Mouse (Mus musculus): ENCODE data around the gene Ctnnb1. TPM values are rescaled to one million over a fixed set of nuclear protein-coding genes. Genes with fewer than 3 reads are reported as not detected.
A peak's percentile ranks its signal among the peaks of the same experiment; 100 is the strongest.
"Not testable (repeated sequence)": the region's sequence is repeated elsewhere in the genome, so short reads cannot be mapped to it uniquely, and the experiment has no call there.

Ctnnb1 gene
- polyA plus RNA-seq, 1 experiment, result 150 TPM

DNA sequence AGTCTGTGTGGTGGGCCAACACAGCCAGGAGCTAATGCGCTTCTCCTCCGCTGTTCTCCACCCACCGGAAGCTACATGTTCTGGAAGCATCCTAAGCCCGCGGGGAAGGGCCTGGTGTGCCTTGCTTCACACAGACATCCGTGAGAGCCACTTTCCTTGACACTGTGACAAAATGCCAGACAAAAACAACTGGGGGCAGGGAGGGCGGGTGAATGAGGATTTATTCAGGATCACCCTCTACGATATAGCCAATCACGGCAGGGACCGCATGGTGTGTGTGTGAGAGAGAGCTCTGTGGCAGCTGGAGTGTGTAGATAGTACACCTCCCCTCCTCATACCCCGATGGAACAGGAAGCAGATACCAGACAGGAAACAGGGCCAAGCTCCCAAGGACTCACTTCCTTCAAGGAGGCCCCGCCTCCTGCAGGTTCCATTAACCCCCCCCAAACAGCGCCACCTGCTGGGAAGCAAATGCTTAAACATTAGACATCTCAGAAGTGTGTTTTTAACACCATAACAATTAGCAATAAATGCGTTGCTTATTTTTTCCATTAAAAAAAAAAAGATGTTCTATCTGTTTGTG, 14.0 kb upstream of the Ctnnb1 start:
- Histone ChIP-seq H3K4me3 (replicated peaks; ENCODE audit: control insufficient read depth, low read depth, low read length) (peak overlapping the region; percentile 29), H3K27ac (ENCODE audit: control insufficient read depth, insufficient read depth, low read depth, low read length, poor library complexity) (no peak overlapping the region), H3K4me1 (ENCODE audit: control insufficient read depth, insufficient read depth, low read length) (no peaks in the 10 kb centered on the region; the same call in 1 of the 2 replicates)
- TF ChIP-seq POLR2A (IDR thresholded peaks at IDR 0.05; ENCODE audit: borderline replicate concordance, control insufficient read depth, low read depth, low read length) (no peak), CTCF (IDR thresholded peaks at IDR 0.05; ENCODE audit: control insufficient read depth, insufficient read depth, low read length) (peak; percentile 57)
- WGBS, result 23% methylated on average over 14 of the region's 14 CpGs

DNA sequence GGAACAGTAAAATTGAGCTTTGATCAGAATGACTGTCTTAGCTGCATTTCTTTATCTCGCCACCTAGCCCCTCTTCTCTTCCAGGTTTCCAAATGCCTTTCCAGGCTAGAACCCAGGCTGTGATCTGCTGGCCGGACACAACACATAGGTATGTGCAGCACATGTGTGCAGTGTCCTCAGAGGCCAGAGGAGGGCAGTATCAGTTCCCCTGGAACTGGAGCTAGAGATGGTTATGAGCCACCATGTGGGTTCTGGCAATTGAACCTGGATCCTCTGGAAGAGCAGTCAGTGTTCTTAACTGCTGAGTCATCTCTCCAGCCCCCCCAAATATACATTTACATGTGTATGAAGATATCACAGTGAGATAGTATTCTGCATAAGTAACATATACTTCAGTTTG, 11.4 kb upstream of the Ctnnb1 start:
- TF ChIP-seq CTCF (IDR thresholded peaks at IDR 0.05; ENCODE audit: control insufficient read depth, insufficient read depth, low read length), result 0 out of 2 replicates have a peak, but pooled peaks have one; percentile 6
- not testable (repeated sequence) for H3K4me1 ChIP-seq (ENCODE audit: control insufficient read depth, insufficient read depth, low read length); H3K27ac ChIP-seq (ENCODE audit: control insufficient read depth, insufficient read depth, low read depth, low read length, poor library complexity); H3K4me3 ChIP-seq (replicated peaks; ENCODE audit: control insufficient read depth, low read depth, low read length)
- WGBS, result 83% methylated on average over 2 of the region's 2 CpGs

DNA sequence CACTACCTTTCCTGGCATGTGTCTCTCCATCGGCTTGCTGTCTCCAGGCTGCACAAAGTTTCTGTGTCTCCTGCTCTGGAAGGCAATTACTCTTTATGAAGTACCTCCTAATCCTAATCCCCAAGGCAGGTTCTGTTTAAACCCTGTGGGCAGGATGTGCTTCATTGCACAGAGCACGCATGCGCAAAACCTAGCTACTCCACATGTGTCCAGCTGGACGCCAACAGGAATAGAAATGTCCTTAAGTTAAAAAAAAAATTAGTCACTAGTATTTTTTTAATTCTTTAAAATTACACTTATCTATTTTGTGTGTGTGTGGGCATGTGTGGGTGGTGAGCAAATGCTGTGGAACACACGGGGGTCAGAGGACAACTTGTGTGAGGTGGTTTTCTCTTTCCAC, 10.8 kb upstream of the Ctnnb1 start:
- no peak overlapping the region for H3K27ac ChIP-seq (ENCODE audit: control insufficient read depth, insufficient read depth, low read depth, low read length, poor library complexity)

DNA sequence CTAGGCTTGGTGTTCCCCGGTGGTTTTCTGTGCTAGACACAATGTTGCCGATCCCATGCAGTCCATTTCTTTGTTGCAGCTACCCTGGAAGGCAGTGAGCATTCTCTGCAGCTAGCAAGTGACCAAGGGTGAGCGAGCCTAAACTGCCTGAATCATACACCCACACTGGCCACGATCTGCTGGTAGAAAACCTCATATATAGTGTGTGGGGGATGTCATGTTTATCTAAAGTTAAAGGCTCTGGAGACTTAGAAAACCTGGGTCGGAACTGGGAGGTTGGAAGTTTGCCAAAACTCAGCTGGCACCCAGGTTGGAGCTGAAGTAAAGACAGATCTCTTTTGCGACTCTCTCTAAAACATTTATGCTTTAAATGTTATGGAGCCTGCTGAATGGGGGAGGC, 10.4 kb upstream of the Ctnnb1 start:
- Histone ChIP-seq H3K27ac (ENCODE audit: control insufficient read depth, insufficient read depth, low read depth, low read length, poor library complexity) (no peak overlapping the region), H3K4me1 (ENCODE audit: control insufficient read depth, insufficient read depth, low read length) (no peaks in the 10 kb centered on the region; the same call in 1 of the 2 replicates), H3K4me3 (replicated peaks; ENCODE audit: control insufficient read depth, low read depth, low read length) (no peak overlapping the region)
- TF ChIP-seq CTCF (IDR thresholded peaks at IDR 0.05; ENCODE audit: control insufficient read depth, insufficient read depth, low read length) (no peak), POLR2A (IDR thresholded peaks at IDR 0.05; ENCODE audit: borderline replicate concordance, control insufficient read depth, low read depth, low read length) (no peak)
- 53% methylated on average over 6 of the region's 6 CpGs for WGBS

More for the DNA sequence above, 10.8 kb upstream of the Ctnnb1 start:
- Histone ChIP-seq H3K4me3 (replicated peaks; ENCODE audit: control insufficient read depth, low read depth, low read length) (no peak overlapping the region), H3K4me1 (ENCODE audit: control insufficient read depth, insufficient read depth, low read length) (no peaks in the 10 kb centered on the region; the same call in 1 of the 2 replicates)
- no peak for TF ChIP-seq CTCF (IDR thresholded peaks at IDR 0.05; ENCODE audit: control insufficient read depth, insufficient read depth, low read length)
- no peak for TF ChIP-seq POLR2A (IDR thresholded peaks at IDR 0.05; ENCODE audit: borderline replicate concordance, control insufficient read depth, low read depth, low read length)
- 84% methylated on average over 5 of the region's 5 CpGs for WGBS

DNA sequence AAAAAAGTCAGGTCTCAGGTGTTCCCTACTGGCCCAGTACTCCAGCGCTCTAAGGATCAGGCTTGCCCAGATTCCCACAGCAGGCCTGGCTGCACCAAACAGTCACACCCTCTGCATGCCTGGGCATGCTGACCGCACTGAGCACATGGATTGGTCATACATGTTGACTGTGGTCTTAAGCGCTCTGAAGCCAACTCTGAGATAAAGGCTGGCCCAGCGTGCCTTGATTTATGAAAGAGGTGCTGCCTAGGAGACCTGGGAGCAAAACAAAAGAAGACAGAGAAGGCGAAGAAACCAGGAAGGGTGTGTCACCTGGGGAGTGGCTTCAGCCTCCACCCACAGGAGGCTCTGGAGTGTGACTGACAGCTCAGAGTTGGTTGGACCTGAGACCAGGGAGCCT, 9.9 kb upstream of the Ctnnb1 start:
- 76% methylated on average over 5 of the region's 5 CpGs for WGBS
- TF ChIP-seq POLR2A (IDR thresholded peaks at IDR 0.05; ENCODE audit: borderline replicate concordance, control insufficient read depth, low read depth, low read length), result no peak
- TF ChIP-seq CTCF (IDR thresholded peaks at IDR 0.05; ENCODE audit: control insufficient read depth, insufficient read depth, low read length), result no peak
- no peak overlapping the region for H3K4me3 ChIP-seq (replicated peaks; ENCODE audit: control insufficient read depth, low read depth, low read length)
- H3K4me1 ChIP-seq (ENCODE audit: control insufficient read depth, insufficient read depth, low read length), result no peaks in the 10 kb centered on the region; the same call in 1 of the 2 replicates
- no peak overlapping the region for H3K27ac ChIP-seq (ENCODE audit: control insufficient read depth, insufficient read depth, low read depth, low read length, poor library complexity)

DNA sequence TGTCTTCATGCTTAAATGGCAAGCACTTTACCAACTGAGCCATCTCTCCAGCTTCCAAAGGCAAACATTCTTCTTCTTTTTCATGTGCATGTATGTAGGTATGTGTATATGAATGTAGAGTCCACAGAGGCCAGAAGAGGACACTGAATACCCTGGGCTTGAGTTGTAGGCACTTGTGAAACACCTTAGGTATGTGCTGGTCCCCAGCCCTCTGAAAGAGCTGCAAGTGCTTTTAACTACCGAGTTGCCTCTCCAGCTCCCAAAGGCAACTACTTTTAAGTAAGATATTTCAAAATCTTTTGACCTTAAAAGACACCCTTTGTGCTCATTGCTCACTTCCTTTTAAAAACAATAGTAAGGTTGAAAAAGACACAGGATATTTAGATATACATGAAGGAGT, 2.9 kb upstream of the Ctnnb1 start:
- no peak for TF ChIP-seq POLR2A (IDR thresholded peaks at IDR 0.05; ENCODE audit: borderline replicate concordance, control insufficient read depth, low read depth, low read length)
- TF ChIP-seq CTCF (IDR thresholded peaks at IDR 0.05; ENCODE audit: control insufficient read depth, insufficient read depth, low read length), result no peak
- H3K4me3 ChIP-seq (replicated peaks; ENCODE audit: control insufficient read depth, low read depth, low read length), result no peak overlapping the region
- H3K27ac ChIP-seq (ENCODE audit: control insufficient read depth, insufficient read depth, low read depth, low read length, poor library complexity), result no peak overlapping the region
- WGBS, result 44% methylated on average over 1 of the region's 1 CpGs
- H3K4me1 ChIP-seq (ENCODE audit: control insufficient read depth, insufficient read depth, low read length), result no peaks in the 10 kb centered on the region; the same call in 1 of the 2 replicates

DNA sequence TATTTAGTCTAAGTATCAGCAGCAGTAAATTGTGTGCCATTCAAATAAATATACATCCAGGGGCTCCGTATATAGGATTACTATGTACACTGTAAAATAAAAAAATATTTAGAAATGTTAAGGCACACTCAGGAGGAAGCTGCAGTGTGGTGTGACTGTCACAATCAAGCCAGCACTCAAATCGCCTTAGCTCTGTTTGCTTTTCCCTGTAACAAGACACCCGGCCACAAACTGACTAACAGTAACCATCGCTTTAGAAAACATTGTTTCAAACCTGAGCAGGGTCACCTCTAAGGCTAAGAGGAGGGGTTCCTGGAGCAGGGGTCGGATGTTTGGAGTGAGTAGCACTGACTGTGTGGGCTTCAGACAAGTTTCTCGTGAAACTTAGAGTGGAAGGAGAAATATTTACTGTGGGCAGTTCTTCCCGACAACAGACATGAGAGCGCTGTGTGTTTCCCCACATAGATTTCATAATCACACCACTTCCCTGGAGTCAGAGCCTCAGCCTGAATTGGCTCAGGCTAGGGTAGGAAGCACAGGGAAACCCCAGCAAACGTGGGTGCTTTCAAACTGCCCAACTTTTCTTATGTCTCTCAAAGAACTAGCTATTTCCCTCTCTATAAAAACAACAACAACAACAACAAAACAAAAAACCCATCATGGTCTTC, 1.9 kb upstream of the Ctnnb1 start:
- H3K27ac ChIP-seq (ENCODE audit: control insufficient read depth, insufficient read depth, low read depth, low read length, poor library complexity), result no peak overlapping the region
- 37% methylated on average over 9 of the region's 9 CpGs for WGBS

DNA sequence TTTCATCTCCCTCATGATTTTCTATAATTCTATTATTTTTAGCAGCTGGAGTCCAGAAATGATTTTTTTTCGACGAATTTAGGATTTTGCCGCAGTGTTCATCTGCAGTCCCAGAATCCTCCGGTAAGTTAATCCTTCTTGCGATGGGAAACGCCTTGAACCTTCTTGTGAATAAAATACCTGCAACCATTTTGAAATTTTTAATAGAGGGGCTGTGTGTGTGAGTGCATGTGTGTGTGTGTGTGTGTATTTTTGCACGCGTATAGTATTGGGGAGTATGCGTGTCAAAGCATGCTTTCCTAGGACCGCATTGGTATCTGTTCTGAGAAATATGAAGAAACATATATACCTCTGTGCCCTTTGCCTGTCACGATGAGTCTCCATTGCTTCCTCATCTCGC, 1.0 kb downstream of the Ctnnb1 start:
- no peak overlapping the region for H3K27ac ChIP-seq (ENCODE audit: control insufficient read depth, insufficient read depth, low read depth, low read length, poor library complexity)
- TF ChIP-seq POLR2A (IDR thresholded peaks at IDR 0.05; ENCODE audit: borderline replicate concordance, control insufficient read depth, low read depth, low read length) (no peak), CTCF (IDR thresholded peaks at IDR 0.05; ENCODE audit: control insufficient read depth, insufficient read depth, low read length) (no peak)
- H3K4me1 ChIP-seq (ENCODE audit: control insufficient read depth, insufficient read depth, low read length), result no peaks in the 10 kb centered on the region; the same call in none of the 2 replicates
- WGBS, result 91% methylated on average over 12 of the region's 12 CpGs
- H3K4me3 ChIP-seq (replicated peaks; ENCODE audit: control insufficient read depth, low read depth, low read length), result no peak overlapping the region

More for the DNA sequence above, 1.9 kb upstream of the Ctnnb1 start:
- no peaks in the 10 kb centered on the region; the same call in 1 of the 2 replicates for H3K4me1 ChIP-seq (ENCODE audit: control insufficient read depth, insufficient read depth, low read length)
- TF ChIP-seq POLR2A (IDR thresholded peaks at IDR 0.05; ENCODE audit: borderline replicate concordance, control insufficient read depth, low read depth, low read length), result no peak
- TF ChIP-seq CTCF (IDR thresholded peaks at IDR 0.05; ENCODE audit: control insufficient read depth, insufficient read depth, low read length), result no peak
- no peak overlapping the region for H3K4me3 ChIP-seq (replicated peaks; ENCODE audit: control insufficient read depth, low read depth, low read length)
